ENCODE assay signal across 25 mouse cellular contexts in the genomic region with DNA sequence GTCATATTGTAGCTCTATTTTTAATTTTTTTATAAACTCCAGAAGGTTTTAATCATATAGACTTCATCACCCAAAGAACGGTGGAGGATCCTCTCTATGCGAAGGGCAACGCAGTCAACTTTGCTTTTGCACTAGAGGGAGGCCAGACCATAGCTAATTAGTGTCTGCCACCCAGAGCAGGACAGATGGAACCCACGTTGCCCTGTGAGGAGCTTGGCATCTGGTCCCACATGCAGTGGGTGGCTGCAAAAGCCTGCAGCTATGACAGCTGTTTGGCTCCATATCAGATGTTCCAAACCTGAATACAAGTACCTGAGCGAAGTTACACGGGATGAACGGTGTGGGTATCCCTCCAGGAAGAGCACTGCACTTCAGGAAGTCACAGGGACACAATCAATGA.
A peak's percentile ranks its signal among the peaks of the same experiment; 100 is the strongest.
DNase-seq lines count a peak whose midpoint lies in the region; ATAC-seq and TF ChIP-seq lines count a peak whose summit lies in the region.
"Had no signal": no experiment of that assay in that cellular context is flagged by ENCODE, and none has a peak within 500 bp of the region (broad histone marks: within the 10 kb centered on the region; RNA-seq: fewer than 3 reads in every experiment).

No protein-coding gene starts in this region.

- no peak overlapping the region for H3K9ac ChIP-seq in hindbrain, postnatal 0 days (replicated peaks; ENCODE audit: low read length)
- no peak overlapping the region for H3K9ac ChIP-seq in hindbrain, embryonic 12.5 days
- H3K9ac ChIP-seq: embryonic facial prominence, embryonic 12.5 days; embryonic facial prominence, embryonic 15.5 days; forebrain, postnatal 0 days; heart, embryonic 12.5 days; heart, embryonic 15.5 days; hindbrain, embryonic 13.5 days had no signal

- no peak for TF ChIP-seq CTCF in hindbrain, postnatal 0 days (IDR thresholded peaks at IDR 0.05; ENCODE audit: low read depth)

- 0 out of 2 replicates have a peak, but pooled peaks cover 4% of the 10 kb centered on the region for H3K4me1 ChIP-seq in hindbrain, postnatal 0 days (ENCODE audit: insufficient read depth, low read length)
- H3K4me1 ChIP-seq in hindbrain, embryonic 12.5 days: no peaks in the 10 kb centered on the region
- H3K4me1 ChIP-seq: heart, embryonic 15.5 days; hindbrain, embryonic 13.5 days had no signal

- H3K9me3 ChIP-seq in hindbrain, postnatal 0 days (ENCODE audit: low read length): no peaks in the 10 kb centered on the region
- no peaks in the 10 kb centered on the region for H3K9me3 ChIP-seq in hindbrain, embryonic 12.5 days (replicated peaks)
- H3K9me3 ChIP-seq: embryonic facial prominence, embryonic 12.5 days; embryonic facial prominence, embryonic 15.5 days; heart, embryonic 12.5 days; heart, embryonic 15.5 days; hindbrain, embryonic 13.5 days had no signal

- WGBS in hindbrain, postnatal 0 days: 56% methylated on average over 7 of the region's 7 CpGs
- 81% methylated on average over 7 of the region's 7 CpGs for WGBS in hindbrain, embryonic 12.5 days

- H3K36me3 ChIP-seq in hindbrain, postnatal 0 days (ENCODE audit: insufficient read depth, low read length): no peaks in the 10 kb centered on the region
- H3K36me3 ChIP-seq in hindbrain, embryonic 12.5 days: no peaks in the 10 kb centered on the region
- H3K36me3 ChIP-seq: embryonic facial prominence, embryonic 12.5 days; embryonic facial prominence, embryonic 15.5 days; heart, embryonic 12.5 days; heart, embryonic 15.5 days; hindbrain, embryonic 13.5 days had no signal

- no peaks in the 10 kb centered on the region for H3K27me3 ChIP-seq in hindbrain, postnatal 0 days (ENCODE audit: insufficient read depth, low read length)
- H3K27me3 ChIP-seq in hindbrain, embryonic 12.5 days: no peaks in the 10 kb centered on the region
- H3K27me3 ChIP-seq: embryonic facial prominence, embryonic 12.5 days; embryonic facial prominence, embryonic 15.5 days; heart, embryonic 12.5 days; heart, embryonic 15.5 days; hindbrain, embryonic 13.5 days; Patski had no signal

- H3K4me2 ChIP-seq in hindbrain, postnatal 0 days (ENCODE audit: low read depth, low read length): no peak overlapping the region
- no peak overlapping the region for H3K4me2 ChIP-seq in hindbrain, embryonic 12.5 days (replicated peaks)
- H3K4me2 ChIP-seq: embryonic facial prominence, embryonic 12.5 days; embryonic facial prominence, embryonic 15.5 days; heart, embryonic 12.5 days; heart, embryonic 15.5 days; hindbrain, embryonic 13.5 days had no signal

- peak; percentile 30 to 52 for DNase-seq in cerebellum, postnatal 10 days
- DNase-seq in cerebellum, adult 9-10 months: no peak
- DNase-seq in hindbrain, postnatal 0 days (ENCODE audit: low spot score): peak; percentile 36
- peak; percentile 55 for DNase-seq in NIH3T3 (ENCODE audit: low read depth)
- DNase-seq in retina, embryonic 14.5 days (ENCODE audit: low spot score): no peak
- DNase-seq: adrenal gland, postnatal 10 days; adrenal gland, postnatal 36 days; cerebellum, adult 11-12 months; cerebellum, adult 8-10 months; cerebellum, postnatal 25 days; forebrain, postnatal 0 days; gastrocnemius, adult 2 months; gastrocnemius, postnatal 14 days; heart, adult 18-20 months; heart, postnatal 10 days; heart, postnatal 36 days had no signal

- H3K27ac ChIP-seq in hindbrain, postnatal 0 days: no peak overlapping the region
- no peak overlapping the region for H3K27ac ChIP-seq in hindbrain, embryonic 12.5 days
- H3K27ac ChIP-seq: embryonic facial prominence, embryonic 12.5 days; embryonic facial prominence, embryonic 15.5 days; gastrocnemius, adult 2 months; heart, embryonic 15.5 days; hindbrain, embryonic 13.5 days had no signal

- no peak overlapping the region for H3K4me3 ChIP-seq in hindbrain, postnatal 0 days (ENCODE audit: low read length)
- no peak overlapping the region for H3K4me3 ChIP-seq in hindbrain, embryonic 12.5 days
- H3K4me3 ChIP-seq: embryonic facial prominence, embryonic 12.5 days; embryonic facial prominence, embryonic 15.5 days; gastrocnemius, adult 2 months; heart, embryonic 12.5 days; heart, embryonic 15.5 days; hindbrain, embryonic 13.5 days had no signal

- ATAC-seq in hindbrain, postnatal 0 days: no peak
- no peak for ATAC-seq in hindbrain, embryonic 12.5 days (ENCODE audit: low FRiP score)
- ATAC-seq: forebrain, embryonic 14.5 days; forebrain, postnatal 0 days; intestine, postnatal 0 days; Patski had no signal

Comparison
In these comparisons a context has a peak if more than half of its experiments do, and no peak if none do; other contexts are left out.
1. DNase-seq: peak in cerebellum, postnatal 10 days (2 of 2), hindbrain, postnatal 0 days (single experiment) and NIH3T3 (single experiment); none in cerebellum, adult 9-10 months (single experiment) and retina, embryonic 14.5 days (single experiment).